Mouse (Mus musculus): ENCODE measurements around the gene Slc25a25.

DNA sequence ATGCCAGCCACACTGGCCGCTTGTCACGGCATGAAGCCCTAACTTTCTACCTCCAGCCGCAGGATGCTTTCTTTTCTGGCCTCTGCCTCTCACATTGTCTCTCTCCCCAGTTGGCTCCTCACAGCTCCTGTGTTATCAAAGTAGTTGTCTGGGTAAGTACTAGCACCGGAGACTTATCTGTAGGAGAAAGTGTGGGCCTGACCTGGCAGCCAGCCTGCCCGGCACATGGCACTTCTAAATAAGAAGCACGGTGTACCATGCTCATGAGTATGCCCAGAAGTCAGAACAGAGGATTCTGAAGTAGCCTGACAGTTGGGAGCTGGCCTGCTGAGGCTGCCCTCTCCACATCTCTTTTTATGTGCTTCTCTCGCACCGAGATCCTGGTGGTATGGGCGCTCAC lies 34.9 kb upstream of the Slc25a25 start:
- TF ChIP-seq CTCF (IDR thresholded peaks at IDR 0.05; ENCODE audit: control insufficient read depth, insufficient read depth, insufficient read length) (no peak), MAX (IDR thresholded peaks at IDR 0.05) (no peak), USF1 (IDR thresholded peaks at IDR 0.05; ENCODE audit: low read depth) (no peak)
